Mouse (Mus musculus): ENCODE data around the gene Aqp7. TPM values are rescaled to one million over a fixed set of nuclear protein-coding genes. Genes with fewer than 3 reads are reported as not detected.

The Aqp7 gene
- polyA plus RNA-seq, 1 experiment from 2014 or later = 0.42 TPM

DNA sequence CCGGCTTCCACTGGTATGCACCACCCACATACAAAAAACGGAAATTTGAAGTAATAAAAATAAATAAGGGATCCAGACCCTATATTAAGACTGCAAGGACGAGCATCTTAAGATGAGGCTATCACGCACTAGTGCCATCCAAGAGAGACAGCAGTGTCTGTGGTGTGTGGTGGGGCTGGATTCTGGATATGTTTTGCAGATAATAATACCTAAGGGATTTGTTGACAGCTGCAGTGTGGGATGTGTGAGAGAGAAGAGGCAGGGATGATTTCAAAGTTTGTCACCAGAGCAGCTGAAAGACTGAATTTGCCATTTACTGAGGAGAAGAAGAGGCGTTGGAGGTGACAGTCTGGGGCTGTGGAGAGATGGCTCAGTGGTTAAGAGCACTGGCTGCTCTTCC lies 18.6 kb downstream of the Aqp7 start:
- Histone ChIP-seq H3K4me1 (no peaks in the 10 kb centered on the region), H3K9me3 (no peaks in the 10 kb centered on the region), H3K27me3 (replicated peaks) (no peaks in the 10 kb centered on the region), H3K4me2 (no peak overlapping the region), H3K4me3 (replicated peaks) (no peak overlapping the region), H3K36me3 (0 out of 2 replicates have a peak, but pooled peaks cover 11% of the 10 kb centered on the region), H3K27ac (no peak overlapping the region), H3K9ac (no peak overlapping the region)
- no peak for ATAC-seq (ENCODE audit: insufficient read depth, low FRiP score, low read depth)
- 87% methylated on average over 5 of the region's 5 CpGs for WGBS

- Histone ChIP-seq H3K4me2 (no peak overlapping the region), H3K9me3 (no peaks in the 10 kb centered on the region), H3K9ac (no peak overlapping the region), H3K4me1 (no peaks in the 10 kb centered on the region), H3K27me3 (replicated peaks) (no peaks in the 10 kb centered on the region), H3K4me3 (replicated peaks) (no peak overlapping the region), H3K27ac (no peak overlapping the region), H3K36me3 (peaks cover 19% of the 10 kb centered on the region)
- ATAC-seq (ENCODE audit: insufficient read depth, low FRiP score, low read depth) = no peak
- 81% methylated on average over 4 of the region's 4 CpGs for WGBS
Measured at GRCm38 (mm10) chr4:41028272-41028671, 19.7 kb downstream of the Aqp7 start.

DNA sequence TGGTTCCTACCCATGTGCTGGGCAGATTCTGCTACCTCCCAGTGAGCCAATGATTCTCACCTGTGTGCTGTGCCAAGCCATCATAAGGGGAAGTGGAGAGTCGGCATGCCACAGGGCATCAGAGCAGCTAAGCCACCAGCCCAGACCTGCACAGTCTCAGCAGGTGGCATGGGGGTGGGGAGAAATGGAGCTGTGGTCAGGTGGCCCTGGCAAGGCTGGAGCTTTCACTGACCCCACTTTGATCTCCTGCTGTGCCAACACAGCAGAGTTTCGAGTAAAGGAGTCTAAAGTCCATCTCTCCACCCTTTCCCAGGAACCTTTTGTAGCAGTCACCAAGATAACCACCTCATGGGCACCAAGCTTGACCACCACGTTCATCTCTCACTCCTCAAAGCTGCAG lies 20.1 kb downstream of the Aqp7 start:
- peak; percentile 44; the same call in 1 of the 2 replicates for ATAC-seq (ENCODE audit: insufficient read depth, low FRiP score, low read depth)
- no peak overlapping the region for H3K27ac ChIP-seq
- no peaks in the 10 kb centered on the region for H3K4me1 ChIP-seq
- H3K4me3 ChIP-seq (replicated peaks) = no peak overlapping the region
- H3K4me2 ChIP-seq = no peak overlapping the region
- peaks cover 22% of the 10 kb centered on the region for H3K36me3 ChIP-seq
- H3K9me3 ChIP-seq = no peaks in the 10 kb centered on the region
- H3K27me3 ChIP-seq (replicated peaks) = no peaks in the 10 kb centered on the region
- WGBS = 75% methylated on average over 3 of the region's 3 CpGs
- no peak overlapping the region for H3K9ac ChIP-seq

GRCm38 (mm10) chr4:41026086-41026787 lies 21.7 kb downstream of the Aqp7 start:
- ATAC-seq (ENCODE audit: insufficient read depth, low FRiP score, low read depth) = no peak
- Histone ChIP-seq H3K27ac (no peak overlapping the region), H3K27me3 (replicated peaks) (no peaks in the 10 kb centered on the region), H3K36me3 (peaks cover 28% of the 10 kb centered on the region), H3K9ac (no peak overlapping the region), H3K9me3 (no peaks in the 10 kb centered on the region), H3K4me2 (no peak overlapping the region), H3K4me3 (replicated peaks) (no peak overlapping the region), H3K4me1 (no peaks in the 10 kb centered on the region)
- WGBS = 59% methylated on average over 8 of the region's 8 CpGs

- H3K4me1 ChIP-seq = no peaks in the 10 kb centered on the region
- 92% methylated on average over 5 of the region's 5 CpGs for WGBS
- H3K4me3 ChIP-seq (replicated peaks) = no peak overlapping the region
- no peaks in the 10 kb centered on the region for H3K9me3 ChIP-seq
- peaks cover 37% of the 10 kb centered on the region for H3K36me3 ChIP-seq
- no peak overlapping the region for H3K9ac ChIP-seq
- H3K27ac ChIP-seq = no peak overlapping the region
- ATAC-seq (ENCODE audit: insufficient read depth, low FRiP score, low read depth) = no peak
- H3K4me2 ChIP-seq = no peak overlapping the region
- no peaks in the 10 kb centered on the region for H3K27me3 ChIP-seq (replicated peaks)
Measured at GRCm38 (mm10) chr4:41021094-41021493, 26.8 kb downstream of the Aqp7 start.

- Histone ChIP-seq H3K4me1 (no peaks in the 10 kb centered on the region), H3K9ac (no peak overlapping the region), H3K4me3 (replicated peaks) (no peak overlapping the region), H3K36me3 (peaks cover 37% of the 10 kb centered on the region), H3K4me2 (no peak overlapping the region), H3K27me3 (replicated peaks) (no peaks in the 10 kb centered on the region), H3K9me3 (no peaks in the 10 kb centered on the region), H3K27ac (no peak overlapping the region)
- no peak for ATAC-seq (ENCODE audit: insufficient read depth, low FRiP score, low read depth)
- WGBS = 91% methylated on average over 5 of the region's 5 CpGs
Measured at GRCm38 (mm10) chr4:41015798-41016197, 32.1 kb downstream of the Aqp7 start.

- H3K9ac ChIP-seq = no peak overlapping the region
- no peak overlapping the region for H3K27ac ChIP-seq
- peaks cover 54% of the 10 kb centered on the region for H3K36me3 ChIP-seq
- no peak overlapping the region for H3K4me2 ChIP-seq
- no peak for ATAC-seq (ENCODE audit: insufficient read depth, low FRiP score, low read depth)
- WGBS = 81% methylated on average over 3 of the region's 3 CpGs
- H3K27me3 ChIP-seq (replicated peaks) = no peaks in the 10 kb centered on the region
- no peaks in the 10 kb centered on the region for H3K9me3 ChIP-seq
- H3K4me3 ChIP-seq (replicated peaks) = no peak overlapping the region
- H3K4me1 ChIP-seq = no peaks in the 10 kb centered on the region
Measured at GRCm38 (mm10) chr4:41013351-41013750, 34.6 kb downstream of the Aqp7 start.

DNA sequence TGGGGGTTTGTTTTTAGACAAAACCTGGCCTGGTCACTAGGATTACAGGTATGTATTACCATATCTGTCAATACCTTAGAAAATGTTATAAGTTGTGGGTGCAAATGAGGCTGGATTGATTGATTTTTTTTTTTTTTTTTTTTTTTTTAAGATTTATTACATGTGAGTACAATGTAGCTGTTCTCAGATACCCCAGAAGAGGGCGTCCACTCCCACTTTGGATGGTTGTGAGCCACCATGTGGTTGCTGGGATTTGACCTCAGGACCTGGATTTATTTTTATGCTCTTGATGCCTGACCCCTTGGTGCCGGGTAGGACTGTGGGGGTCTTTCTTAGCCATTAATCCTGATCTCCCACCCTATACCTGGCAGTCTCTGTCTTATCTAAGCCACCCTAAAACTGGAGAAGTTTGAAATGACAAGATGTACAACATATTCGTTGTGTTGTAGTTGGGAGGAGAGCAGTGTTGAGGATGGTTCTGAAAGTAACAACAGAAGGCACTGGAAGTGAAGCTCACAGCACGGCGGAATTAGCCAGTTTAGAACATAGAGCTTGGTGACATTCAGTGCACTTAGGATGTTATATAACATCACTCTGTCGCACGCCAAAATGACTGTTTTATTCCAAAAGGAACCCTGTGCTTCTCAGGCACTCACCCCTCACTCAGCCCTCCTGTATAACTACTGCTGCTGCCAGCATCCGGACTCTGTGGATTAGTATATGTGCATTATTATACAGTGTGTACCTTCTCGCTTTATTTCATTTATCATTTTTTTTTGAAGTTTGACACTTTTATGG lies 46.9 kb downstream of the Aqp7 start:
- Histone ChIP-seq H3K4me2 (no peak overlapping the region), H3K4me1 (no peaks in the 10 kb centered on the region), H3K27ac (no peak overlapping the region), H3K27me3 (replicated peaks) (no peaks in the 10 kb centered on the region), H3K9ac (no peak overlapping the region), H3K9me3 (no peaks in the 10 kb centered on the region), H3K4me3 (replicated peaks) (no peak overlapping the region), H3K36me3 (peaks cover 59% of the 10 kb centered on the region)
- 84% methylated on average over 9 of the region's 9 CpGs for WGBS
- no peak for ATAC-seq (ENCODE audit: insufficient read depth, low FRiP score, low read depth)

DNA sequence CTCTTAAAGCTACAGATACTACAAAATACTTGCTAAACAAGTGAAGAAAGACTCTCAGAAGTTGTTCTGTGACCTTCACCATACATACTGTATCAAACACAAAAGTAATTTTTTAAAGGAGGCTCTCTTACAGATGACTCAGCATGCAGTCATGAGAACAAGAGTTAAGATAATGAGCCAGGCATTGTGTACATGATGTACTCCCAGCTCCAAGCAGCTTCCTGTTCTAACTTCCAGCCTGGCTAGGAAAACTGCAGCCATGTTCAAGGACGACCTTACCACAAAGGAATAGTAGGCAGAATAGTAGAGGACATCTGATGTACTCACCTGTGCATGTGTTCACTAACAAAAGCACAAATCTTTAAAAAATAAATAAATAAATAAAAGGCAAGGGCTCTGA lies 47.7 kb downstream of the Aqp7 start:
- Histone ChIP-seq H3K4me3 (replicated peaks) (no peak overlapping the region), H3K27ac (no peak overlapping the region), H3K9ac (no peak overlapping the region), H3K36me3 (peaks cover 61% of the 10 kb centered on the region), H3K4me2 (no peak overlapping the region), H3K9me3 (no peaks in the 10 kb centered on the region), H3K4me1 (no peaks in the 10 kb centered on the region), H3K27me3 (replicated peaks) (no peaks in the 10 kb centered on the region)
- no peak for ATAC-seq (ENCODE audit: insufficient read depth, low FRiP score, low read depth)
- 72% methylated on average over 1 of the region's 1 CpGs for WGBS

DNA sequence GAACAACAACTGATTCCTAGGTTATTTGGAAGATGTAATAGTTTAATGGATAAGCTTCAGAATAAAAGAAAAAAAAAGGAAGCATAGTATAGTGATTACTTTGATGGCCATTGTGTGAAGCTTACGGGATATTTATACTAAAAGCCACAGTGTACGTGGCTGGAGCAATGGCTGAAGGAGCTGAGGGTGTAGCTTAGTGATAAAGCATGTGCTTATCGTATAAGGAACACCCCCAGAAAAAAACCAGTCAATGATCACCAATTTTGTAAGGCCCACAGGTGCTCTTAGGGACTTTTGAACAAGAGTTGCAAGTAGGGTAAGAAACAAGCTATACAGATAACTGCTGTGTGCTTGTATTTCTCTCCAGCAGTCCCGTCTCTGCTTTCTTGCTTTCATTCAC lies 50.0 kb downstream of the Aqp7 start:
- peaks cover 60% of the 10 kb centered on the region for H3K36me3 ChIP-seq
- WGBS = 91% methylated on average over 4 of the region's 4 CpGs
- no peak for ATAC-seq (ENCODE audit: insufficient read depth, low FRiP score, low read depth)

DNA sequence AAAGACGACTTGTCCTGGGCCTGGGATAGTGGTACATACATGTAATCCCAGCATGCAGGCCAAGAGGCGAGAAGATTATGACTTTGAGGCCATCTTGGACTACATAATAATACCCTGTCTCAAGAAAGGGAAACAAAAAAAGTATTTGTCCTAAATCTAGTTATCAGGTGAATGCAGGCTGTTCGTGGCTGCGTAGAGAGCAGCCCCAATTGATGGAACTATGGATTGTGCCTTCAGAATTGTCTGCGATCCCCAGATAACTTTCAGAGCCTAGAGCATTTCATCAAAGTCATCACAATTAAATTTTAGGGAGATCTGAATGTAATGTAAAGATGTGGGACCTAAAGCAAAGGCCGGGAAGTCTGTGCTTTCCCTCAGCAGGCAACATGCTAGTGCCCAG lies 51.6 kb downstream of the Aqp7 start:
- WGBS = 93% methylated on average over 6 of the region's 6 CpGs
- Histone ChIP-seq H3K27me3 (replicated peaks) (no peaks in the 10 kb centered on the region), H3K9me3 (no peaks in the 10 kb centered on the region), H3K4me2 (no peak overlapping the region), H3K4me1 (no peaks in the 10 kb centered on the region), H3K4me3 (replicated peaks) (no peak overlapping the region), H3K27ac (no peak overlapping the region), H3K9ac (no peak overlapping the region), H3K36me3 (peaks cover 65% of the 10 kb centered on the region)
- ATAC-seq (ENCODE audit: insufficient read depth, low FRiP score, low read depth) = no peak

More for the DNA sequence above, 50.0 kb downstream of the Aqp7 start:
- H3K4me3 ChIP-seq (replicated peaks) = no peak overlapping the region
- H3K9ac ChIP-seq = no peak overlapping the region
- no peaks in the 10 kb centered on the region for H3K9me3 ChIP-seq
- no peaks in the 10 kb centered on the region for H3K27me3 ChIP-seq (replicated peaks)
- no peaks in the 10 kb centered on the region for H3K4me1 ChIP-seq
- no peak overlapping the region for H3K4me2 ChIP-seq
- H3K27ac ChIP-seq = no peak overlapping the region

- H3K9ac ChIP-seq = no peak overlapping the region
- H3K36me3 ChIP-seq = peaks cover 68% of the 10 kb centered on the region
Measured at GRCm38 (mm10) chr4:40989633-40990032, 58.3 kb downstream of the Aqp7 start.

More at GRCm38 (mm10) chr4:40989633-40990032, 58.3 kb downstream of the Aqp7 start:
- Histone ChIP-seq H3K4me3 (replicated peaks) (no peak overlapping the region), H3K27me3 (replicated peaks) (no peaks in the 10 kb centered on the region), H3K27ac (no peak overlapping the region), H3K4me2 (no peak overlapping the region), H3K4me1 (no peaks in the 10 kb centered on the region), H3K9me3 (no peaks in the 10 kb centered on the region)
- WGBS = 90% methylated on average over 6 of the region's 6 CpGs
- no peak for ATAC-seq (ENCODE audit: insufficient read depth, low FRiP score, low read depth)
